Mouse (Mus musculus) lung, adult 2 months (tissue): ENCODE results near the gene Tmem86b.

Source experiments
- CTCF ChIP-seq: fragments of 200-500 bp; IDR thresholded peaks from 2 replicates; pipeline ENCODE4 v1.5.1; 2011; ENCODE audit warnings: mild to moderate bottlenecking, low read length, control low read depth; ENCODE audit not compliant: insufficient read depth
- POLR2A ChIP-seq: fragments of 200-500 bp; IDR thresholded peaks from 2 replicates; pipeline ENCODE4 v1.6.1; 2011; ENCODE audit warnings: low read depth, mild to moderate bottlenecking, control low read depth, low read length, borderline replicate concordance; ENCODE audit errors: extremely low read depth

- TF ChIP-seq CTCF: no peak
- no peak for TF ChIP-seq POLR2A
Measured at GRCm38 (mm10) chr7:4613740-4614403, 17.4 kb downstream of the Tmem86b start.
